Mouse (Mus musculus) G1E (cell line): ENCODE measurements around the gene Tmem255b.

Source experiments
- CTCF ChIP-seq: IDR thresholded peaks from 2 replicates; pipeline ENCODE4 v1.5.1; 2012; ENCODE audit warnings: low read depth, low read length, inconsistent platforms, mixed read lengths
- GATA1 ChIP-seq: IDR thresholded peaks from 2 replicates; pipeline ENCODE4 v1.6.1; 2012; ENCODE audit warnings: borderline replicate concordance, low read length, inconsistent platforms, mixed read lengths
- GATA2 ChIP-seq: IDR thresholded peaks from 2 replicates; pipeline ENCODE4 v1.6.1; 2012; ENCODE audit warnings: low read depth, low read length, inconsistent platforms, borderline replicate concordance
- POLR2AphosphoS5 ChIP-seq: IDR thresholded peaks from 2 replicates; pipeline ENCODE4 v1.6.1; 2012; ENCODE audit warnings: low read depth, low read length, inconsistent platforms; ENCODE audit not compliant: insufficient replicate concordance
- TAL1 ChIP-seq: conservative IDR thresholded peaks from 2 replicates; pipeline ENCODE4 v1.6.1; 2012; ENCODE audit warnings: low read depth, low read length, inconsistent platforms, mixed read lengths

DNA sequence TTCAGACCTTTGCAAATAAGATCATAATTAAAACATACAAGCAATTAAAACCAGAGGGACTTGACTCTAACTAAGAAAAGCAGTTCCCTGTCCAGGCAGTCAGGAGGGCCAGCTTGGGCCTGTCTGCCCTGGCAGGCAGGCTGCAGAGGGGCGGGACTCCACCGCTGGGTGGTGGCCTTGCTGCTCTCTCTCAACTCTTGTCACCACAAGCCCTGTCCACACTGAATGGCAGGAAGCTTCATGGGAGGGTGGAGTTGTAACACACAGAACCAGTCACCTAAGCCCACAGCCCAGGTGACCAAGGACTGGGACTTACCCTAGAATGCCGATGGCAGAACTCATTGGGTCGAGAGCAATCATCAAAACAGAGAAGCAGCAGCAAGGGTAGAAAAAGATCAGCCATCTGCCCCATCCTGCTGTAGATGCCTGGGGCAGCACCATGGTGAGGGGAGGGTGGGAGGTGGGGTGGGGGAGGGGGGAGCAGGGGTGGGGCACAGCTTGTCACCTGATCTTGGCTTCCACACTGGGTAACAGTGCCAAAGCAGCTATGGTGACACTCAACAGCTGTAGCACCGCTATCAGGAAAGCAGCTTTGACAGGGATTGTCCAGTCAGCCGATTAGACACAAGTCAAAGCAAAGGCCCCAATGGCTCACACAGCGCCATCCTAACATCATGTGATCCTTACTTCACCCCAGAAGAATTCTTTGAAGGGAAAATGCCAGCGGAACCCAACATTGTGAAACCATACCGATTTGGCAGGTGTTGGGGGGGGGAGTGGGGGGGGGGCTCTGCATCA, 57.4 kb downstream of the Tmem255b start:
- TF ChIP-seq TAL1: no peak
- no peak for TF ChIP-seq CTCF
- TF ChIP-seq GATA1: no peak
- TF ChIP-seq POLR2AphosphoS5: no peak
- TF ChIP-seq GATA2: no peak
